Mouse (Mus musculus) c-Kit-negative CD71-positive TER-119-positive erythroid progenitor cells, embryonic 14.5 days (primary cell): ENCODE measurements at regions not wholly inside any gene's neighbourhood (a gene's known extent, or its start where the extent isn't known, plus 50 kb on each side); places are given as distances from the start of the nearest gene placed in this dataset.

Experiments used
- DNase-seq: peaks from one replicate; pipeline ENCODE4 v3.0.0-alpha.2; 2013; ENCODE audit warnings: low read depth, low spot score

- no peak for DNase-seq
These were observed 210.5 kb upstream of the Cited2 start for GRCm38 (mm10) chr10:17512487-17512886.

- no peak for DNase-seq
These were observed 209.3 kb upstream of the Cited2 start for GRCm38 (mm10) chr10:17513756-17514155.

GRCm38 (mm10) chr10:17516068-17516467, 206.9 kb upstream of the Cited2 start:
- no peak for DNase-seq

GRCm38 (mm10) chr10:17518423-17519175, 204.4 kb upstream of the Cited2 start:
- DNase-seq = no peak

GRCm38 (mm10) chr10:17522026-17522541, 200.9 kb upstream of the Cited2 start:
- no peak for DNase-seq

GRCm38 (mm10) chr10:17523558-17524328, 199.3 kb upstream of the Cited2 start:
- DNase-seq = no peak

- DNase-seq = no peak
These were observed 195.8 kb upstream of the Cited2 start for GRCm38 (mm10) chr10:17527151-17527737.

- DNase-seq = no peak
These were observed 194.9 kb upstream of the Cited2 start for GRCm38 (mm10) chr10:17528116-17528515.

- DNase-seq = no peak
These were observed 194.2 kb upstream of the Cited2 start for GRCm38 (mm10) chr10:17528846-17529245.

GRCm38 (mm10) chr10:17529851-17530509, 193.0 kb upstream of the Cited2 start:
- DNase-seq = no peak

- DNase-seq = no peak
These were observed 192.0 kb upstream of the Cited2 start for GRCm38 (mm10) chr10:17531021-17531420.

- DNase-seq = no peak
These were observed 184.0 kb upstream of the Cited2 start for GRCm38 (mm10) chr10:17538944-17539533.

GRCm38 (mm10) chr10:17540404-17541375, 182.3 kb upstream of the Cited2 start:
- no peak for DNase-seq

- no peak for DNase-seq
These were observed 180.7 kb upstream of the Cited2 start for GRCm38 (mm10) chr10:17542104-17542846.

GRCm38 (mm10) chr10:17542847-17543421, 180.1 kb upstream of the Cited2 start:
- no peak for DNase-seq

GRCm38 (mm10) chr10:17545291-17545690, 177.7 kb upstream of the Cited2 start:
- DNase-seq = no peak

GRCm38 (mm10) chr10:17547986-17548385, 175.0 kb upstream of the Cited2 start:
- DNase-seq = no peak

GRCm38 (mm10) chr10:17548629-17549580, 174.1 kb upstream of the Cited2 start:
- DNase-seq = no peak
